Mouse (Mus musculus) cerebellum, postnatal 4 days (tissue): ENCODE measurements around the gene Camkk2.

Experiments
- DNase-seq, 2 experiments: peaks; one replicate each; pipeline ENCODE4 v3.0.0; 2022; ENCODE audit warnings: low spot score in 2 of 2, mixed read lengths in 1 of 2

Gene Camkk2

DNA sequence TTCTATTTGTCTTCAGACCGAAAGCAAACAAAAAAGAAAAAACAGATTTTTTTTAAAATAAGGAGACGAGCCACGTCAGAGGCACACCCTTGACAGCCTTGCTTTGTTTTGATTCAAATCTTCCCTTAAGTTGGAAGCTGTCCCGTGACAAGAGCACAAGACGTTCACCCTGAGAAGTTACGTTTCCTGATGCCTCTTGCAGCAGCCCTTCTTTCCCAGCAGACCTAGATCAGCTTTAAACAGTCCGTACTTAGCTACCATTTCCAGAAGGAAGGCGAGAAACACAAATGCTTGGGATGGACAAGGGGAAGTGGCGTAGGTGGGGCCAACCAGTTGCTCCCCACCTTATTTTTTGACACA is 80.5 kb downstream of the Camkk2 start:
- DNase-seq, result no peak

DNA sequence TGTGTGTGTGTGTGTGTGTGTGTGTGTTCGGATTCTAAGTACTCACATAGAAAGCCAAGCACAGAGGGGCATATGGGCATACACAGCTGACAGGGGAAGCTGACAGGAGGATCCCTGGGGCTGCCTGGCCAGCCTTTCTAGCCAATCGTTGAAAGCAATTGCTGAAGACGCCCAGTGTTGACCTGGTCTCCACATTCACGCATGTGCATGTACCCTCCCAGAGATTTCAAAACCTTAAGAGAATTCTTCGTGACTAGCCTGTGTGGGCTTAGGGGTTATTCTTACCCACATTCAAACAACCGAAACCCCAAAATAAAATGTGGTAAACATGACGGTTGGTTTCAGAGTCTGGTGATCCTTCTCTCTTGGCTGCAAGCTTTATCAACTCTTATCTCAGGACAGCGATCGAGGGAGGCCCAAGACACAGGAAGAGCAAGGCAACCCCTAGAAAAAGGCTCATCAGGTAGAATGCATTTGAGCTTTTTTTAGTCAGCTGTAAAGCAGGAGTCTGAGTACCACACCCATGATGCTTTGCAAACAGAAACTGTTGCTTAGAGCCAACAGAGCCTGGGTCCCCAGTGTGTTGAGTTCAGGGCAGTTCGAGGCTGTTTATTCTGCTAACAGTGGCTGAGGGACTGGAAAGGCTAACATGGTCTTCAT is 81.0 kb downstream of the Camkk2 start:
- no peak for DNase-seq

- no peak for DNase-seq
These were observed 83.7 kb downstream of the Camkk2 start for GRCm38 (mm10) chr5:122695516-122695915.

DNA sequence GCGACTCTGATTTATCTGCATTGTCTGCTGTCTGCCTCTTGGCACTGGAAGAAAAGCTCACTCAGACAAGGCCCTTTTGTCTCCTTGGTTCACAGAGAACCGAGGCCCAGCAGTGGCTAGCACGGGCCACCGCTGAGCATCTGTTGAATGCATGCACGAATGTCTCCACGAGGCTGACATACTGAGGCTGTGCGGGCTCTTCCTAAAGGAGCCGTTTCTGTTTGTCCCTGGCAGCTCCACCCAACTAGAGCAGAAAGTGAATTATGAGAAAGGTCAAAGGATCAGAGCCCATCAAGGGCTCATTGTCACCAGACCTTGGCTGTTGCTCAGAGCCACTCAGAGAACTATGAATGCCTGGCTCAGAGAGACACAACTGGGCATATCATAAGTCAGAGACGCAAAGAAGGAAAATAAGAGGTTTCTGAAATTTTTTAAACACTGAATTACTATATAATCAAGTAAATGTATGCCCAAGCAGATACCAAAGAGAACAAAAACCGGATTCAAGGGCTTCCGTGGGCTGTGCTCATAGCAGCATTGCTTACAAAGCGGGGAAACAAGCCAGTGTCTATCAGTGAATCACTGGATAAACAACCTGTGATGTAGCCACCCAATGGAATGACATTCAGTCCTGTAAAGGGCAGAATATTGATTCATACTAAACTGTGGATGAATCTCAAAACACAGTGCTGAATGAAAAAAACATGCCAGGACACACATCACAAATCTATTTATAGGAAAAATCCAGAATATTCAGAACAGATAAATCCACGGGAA is 85.6 kb downstream of the Camkk2 start:
- peak in 1 of 2 experiments; percentile 17 for DNase-seq

- DNase-seq, result no peak
These were observed 88.7 kb downstream of the Camkk2 start for GRCm38 (mm10) chr5:122690486-122690885.

- DNase-seq, result no peak
These were observed 90.1 kb downstream of the Camkk2 start for GRCm38 (mm10) chr5:122689153-122689552.

DNA sequence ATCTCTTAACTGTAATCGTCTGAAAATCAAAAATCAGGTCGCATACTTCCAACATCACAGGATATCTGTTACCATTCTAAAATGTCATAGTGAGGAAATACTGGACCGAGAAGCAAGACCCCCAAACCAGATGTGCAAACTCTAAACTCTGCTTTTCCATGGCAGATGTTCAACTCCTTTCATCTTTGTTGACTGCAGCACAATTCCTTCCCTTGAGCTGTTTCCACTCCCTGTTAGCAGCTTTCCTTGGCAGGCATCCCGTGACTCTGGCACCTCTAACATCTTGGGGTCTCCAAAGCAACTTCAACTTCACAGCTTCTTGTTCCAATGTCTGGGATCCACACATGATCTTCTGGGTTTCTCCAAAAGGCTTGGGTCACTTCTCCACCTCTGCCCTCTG is 91.8 kb downstream of the Camkk2 start:
- DNase-seq, result no peak

DNA sequence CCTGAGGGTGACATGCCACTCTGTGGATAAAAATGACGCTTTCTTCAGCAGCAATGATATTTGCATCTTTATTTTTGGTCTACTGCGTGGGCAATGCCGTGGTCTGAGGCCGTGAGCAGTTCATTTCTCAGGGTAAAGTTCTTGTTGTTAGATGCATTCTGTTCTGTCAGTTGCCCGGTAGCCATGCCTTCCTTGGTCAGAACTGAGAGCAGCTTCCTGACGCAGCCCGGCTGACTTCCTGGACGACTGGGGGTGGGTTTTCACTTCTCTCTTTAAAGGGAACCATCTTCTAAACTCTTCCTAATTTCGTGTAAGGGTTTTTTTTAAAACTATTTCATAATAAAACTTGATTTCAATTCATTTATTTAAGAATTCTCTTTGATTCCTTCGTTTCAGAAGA is 95.3 kb downstream of the Camkk2 start:
- no peak for DNase-seq

GRCm38 (mm10) chr5:122681276-122681675 is 97.9 kb downstream of the Camkk2 start:
- DNase-seq, result no peak
